Mouse (Mus musculus): ENCODE measurements at regions not wholly inside any gene's neighbourhood (a gene's known extent, or its start where the extent isn't known, plus 50 kb on each side); places are given as distances from the start of the nearest gene placed in this dataset.
"Not testable (repeated sequence)": the region's sequence is repeated elsewhere in the genome, so short reads cannot be mapped to it uniquely, and the experiment has no call there.

DNA sequence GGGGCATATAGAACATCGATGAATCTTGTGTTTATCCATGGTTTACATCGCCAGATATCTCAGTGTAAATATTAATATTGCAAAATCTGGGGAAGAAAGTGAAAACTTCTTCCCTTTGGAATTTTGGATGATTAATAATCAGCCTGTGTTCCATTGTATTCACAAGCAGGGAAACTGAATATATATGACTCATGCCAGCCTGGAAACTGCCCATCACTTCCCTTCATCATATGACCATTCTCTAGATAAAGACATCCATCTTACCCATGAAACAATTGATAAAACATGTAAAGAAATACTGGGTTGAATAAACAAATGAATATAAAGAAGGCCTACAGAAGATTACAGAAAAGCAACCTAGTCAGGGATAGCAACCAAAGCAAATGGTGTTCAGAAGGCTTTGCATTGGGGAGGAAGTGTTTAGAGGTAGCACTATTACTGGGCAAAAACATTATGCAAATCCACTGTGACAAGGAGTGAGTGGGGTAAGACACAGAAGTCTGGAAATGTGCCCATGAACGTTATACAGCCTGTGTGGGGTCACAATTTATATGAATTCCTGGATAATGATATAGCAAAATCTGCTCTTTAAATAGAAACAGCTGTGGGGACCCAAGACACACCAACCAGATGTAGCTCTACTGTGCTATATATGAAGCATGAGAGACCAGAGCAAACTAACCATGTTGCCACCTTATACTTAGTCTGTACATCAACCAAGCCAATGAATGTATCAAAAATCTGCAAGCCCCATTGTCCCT is 238.5 kb upstream of the Sdr16c6 start:
- WGBS = 80% methylated on average over 3 of the region's 3 CpGs
- Histone ChIP-seq H3K27ac (no peak overlapping the region), H3K36me3 (replicated peaks) (no peaks in the 10 kb centered on the region), H3K4me1 (no peaks in the 10 kb centered on the region), H3K27me3 (ENCODE audit: poor library complexity, severe bottlenecking) (no peaks in the 10 kb centered on the region), H3K9me3 (no peaks in the 10 kb centered on the region), H3K4me3 (no peak overlapping the region)
- no peak for DNase-seq (ENCODE audit: extremely low spot score, low spot score)

DNA sequence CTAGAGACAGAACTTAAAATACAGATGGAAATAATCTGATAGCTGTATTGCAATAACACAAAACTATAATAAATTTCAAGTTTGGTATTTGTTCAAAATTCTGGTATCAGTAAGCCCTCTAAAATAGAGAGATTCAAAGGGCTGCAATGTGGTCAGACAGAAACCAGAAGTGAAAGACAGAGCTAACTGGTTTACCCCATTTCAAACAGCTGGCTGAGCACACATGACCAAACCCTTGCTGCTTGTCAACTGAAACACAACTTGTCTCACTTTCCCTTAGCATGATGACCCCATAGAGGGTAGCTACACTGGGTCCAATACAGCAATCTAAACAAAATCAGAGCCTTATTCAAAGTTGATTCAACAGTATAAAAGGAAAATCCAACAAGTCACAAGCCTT is 234.2 kb upstream of the Sdr16c6 start:
- Histone ChIP-seq H3K27ac (no peak overlapping the region), H3K4me3 (no peak overlapping the region), H3K36me3 (replicated peaks) (no peaks in the 10 kb centered on the region), H3K27me3 (ENCODE audit: poor library complexity, severe bottlenecking) (no peaks in the 10 kb centered on the region), H3K4me1 (no peaks in the 10 kb centered on the region), H3K9me3 (no peaks in the 10 kb centered on the region)
- no peak for DNase-seq (ENCODE audit: extremely low spot score, low spot score)

DNA sequence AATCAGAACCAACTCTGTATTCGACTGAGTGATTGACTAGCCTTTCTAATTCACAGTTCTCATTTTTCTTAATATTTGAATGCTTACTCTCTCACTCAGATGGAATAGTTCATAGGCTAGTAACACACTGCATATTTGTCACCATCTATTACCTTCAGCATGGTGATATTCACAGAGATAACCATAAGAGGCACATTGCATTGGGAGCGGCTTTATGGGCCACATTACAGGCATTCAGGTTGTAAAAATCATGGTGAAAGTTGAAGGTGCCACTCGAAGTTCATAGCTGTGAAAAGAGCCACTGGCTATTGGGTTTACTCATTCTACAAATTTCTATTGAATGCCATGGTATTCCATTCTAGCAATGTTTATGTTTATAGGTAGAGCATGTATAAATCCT is 229.6 kb upstream of the Sdr16c6 start:
- Histone ChIP-seq H3K9me3 (no peaks in the 10 kb centered on the region), H3K36me3 (replicated peaks) (no peaks in the 10 kb centered on the region), H3K4me3 (no peak overlapping the region), H3K27ac (no peak overlapping the region), H3K27me3 (ENCODE audit: poor library complexity, severe bottlenecking) (no peaks in the 10 kb centered on the region), H3K4me1 (no peaks in the 10 kb centered on the region)
- no peak for DNase-seq (ENCODE audit: extremely low spot score, low spot score)
- 83% methylated on average over 3 of the region's 3 CpGs for WGBS

DNA sequence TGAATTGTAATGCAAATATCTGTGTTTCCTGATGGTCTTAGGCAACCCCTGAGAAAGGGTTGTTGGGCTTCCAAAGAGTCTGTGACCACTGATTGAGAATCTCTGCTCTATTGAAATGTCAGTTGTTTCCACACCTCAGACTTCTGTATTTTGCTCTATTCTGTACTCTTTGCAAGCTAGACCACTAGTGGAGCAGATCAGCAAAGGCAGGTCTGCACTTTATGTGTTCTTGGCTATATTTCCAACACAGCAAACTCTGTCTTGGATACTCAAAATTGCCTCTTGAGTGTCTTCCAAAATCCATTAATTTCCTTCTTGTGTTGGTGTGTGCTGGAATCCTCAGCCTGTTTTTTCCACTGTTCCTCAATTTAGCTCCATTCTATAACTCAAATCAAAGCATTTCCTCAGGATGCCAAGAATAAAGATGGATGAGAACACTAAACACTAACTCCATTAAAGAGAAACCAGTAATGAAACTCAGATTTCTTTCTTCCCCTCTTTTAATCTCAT is 228.5 kb upstream of the Sdr16c6 start:
- Histone ChIP-seq H3K4me3 (no peak overlapping the region), H3K36me3 (replicated peaks) (no peaks in the 10 kb centered on the region), H3K27me3 (ENCODE audit: poor library complexity, severe bottlenecking) (no peaks in the 10 kb centered on the region), H3K9me3 (no peaks in the 10 kb centered on the region), H3K4me1 (no peaks in the 10 kb centered on the region), H3K27ac (no peak overlapping the region)
- DNase-seq (ENCODE audit: extremely low spot score, low spot score) = no peak

DNA sequence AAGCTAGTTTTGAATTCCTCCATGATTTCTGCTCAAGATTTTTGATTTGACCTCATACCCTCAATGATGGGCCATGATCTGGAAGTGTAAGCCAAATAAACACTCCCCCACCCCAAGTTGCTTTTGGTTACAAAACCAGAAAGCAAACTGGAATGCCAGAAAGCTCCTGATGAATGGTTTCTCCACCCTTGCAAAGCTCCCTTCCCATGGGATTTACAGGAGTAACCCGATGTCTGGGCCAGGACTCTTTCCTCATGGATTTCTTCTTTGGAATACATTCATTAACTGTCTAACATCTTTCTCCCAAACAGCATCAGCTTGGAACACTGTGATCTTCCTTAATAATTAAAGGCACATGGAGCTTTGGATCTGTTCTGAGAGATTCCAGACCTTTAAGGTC is 227.3 kb upstream of the Sdr16c6 start:
- H3K9me3 ChIP-seq = no peaks in the 10 kb centered on the region
- DNase-seq (ENCODE audit: extremely low spot score, low spot score) = no peak
- no peaks in the 10 kb centered on the region for H3K27me3 ChIP-seq (ENCODE audit: poor library complexity, severe bottlenecking)
- WGBS = 86% methylated on average over 1 of the region's 1 CpGs
- no peak overlapping the region for H3K4me3 ChIP-seq
- H3K36me3 ChIP-seq (replicated peaks) = no peaks in the 10 kb centered on the region
- H3K4me1 ChIP-seq = no peaks in the 10 kb centered on the region
- no peak overlapping the region for H3K27ac ChIP-seq

DNA sequence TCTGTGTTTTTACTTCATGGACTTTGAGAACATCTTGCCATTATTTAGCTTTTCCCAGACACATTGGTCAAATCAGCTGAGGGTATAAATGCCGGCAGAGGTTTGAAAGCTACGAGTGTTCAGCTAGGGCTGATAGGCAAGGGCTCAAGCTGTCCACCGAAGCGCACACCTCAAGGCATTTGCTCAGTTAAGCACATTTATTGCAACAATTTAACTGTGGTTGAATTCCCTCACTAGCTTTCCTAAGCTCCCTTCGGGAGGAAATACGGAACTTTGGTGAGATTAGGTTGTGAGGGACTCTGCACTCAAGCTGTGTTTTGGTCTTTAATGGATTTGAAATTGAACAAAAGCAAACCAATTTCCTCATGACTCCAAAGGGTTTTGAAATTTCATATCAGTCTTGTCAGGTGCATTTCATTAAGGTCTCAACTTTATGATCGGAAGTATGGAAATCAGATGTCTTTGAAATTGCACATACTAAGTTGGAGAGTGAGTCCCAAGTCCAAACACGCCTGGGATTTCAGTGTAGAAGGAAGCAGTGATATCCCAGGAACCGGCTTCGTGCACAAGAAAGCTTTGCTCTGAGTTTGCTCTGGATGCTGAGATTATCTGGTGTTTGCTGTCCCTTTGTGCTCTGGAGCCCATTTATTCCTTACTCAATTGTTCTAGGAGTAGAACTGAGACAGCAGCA is 223.0 kb upstream of the Sdr16c6 start:
- Histone ChIP-seq H3K4me3 (no peak overlapping the region), H3K27me3 (ENCODE audit: poor library complexity, severe bottlenecking) (no peaks in the 10 kb centered on the region), H3K9me3 (no peaks in the 10 kb centered on the region), H3K4me1 (no peaks in the 10 kb centered on the region), H3K36me3 (replicated peaks) (no peaks in the 10 kb centered on the region), H3K27ac (no peak overlapping the region)
- DNase-seq (ENCODE audit: extremely low spot score, low spot score) = no peak
- 83% methylated on average over 10 of the region's 10 CpGs for WGBS

DNA sequence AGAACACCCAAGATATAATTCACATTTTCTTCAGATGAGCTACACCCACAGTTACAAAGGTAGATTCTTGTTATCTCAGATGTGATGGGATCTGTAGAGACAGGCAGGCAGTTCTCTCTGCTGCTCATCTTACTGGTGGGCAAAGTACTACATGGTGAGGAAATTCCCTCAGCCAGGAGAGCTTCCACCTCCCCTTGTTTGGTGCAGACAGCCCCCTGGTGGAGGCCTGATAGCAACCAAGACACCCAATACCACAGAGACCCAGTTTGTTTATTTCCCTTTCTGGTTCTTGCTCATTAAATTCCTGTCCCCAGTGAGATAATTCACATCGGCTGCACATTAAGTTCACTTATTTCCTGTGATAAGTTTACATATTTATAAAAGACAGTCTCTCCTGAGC is 222.3 kb upstream of the Sdr16c6 start:
- H3K27ac ChIP-seq = no peak overlapping the region
- no peak for DNase-seq (ENCODE audit: extremely low spot score, low spot score)
- H3K27me3 ChIP-seq (ENCODE audit: poor library complexity, severe bottlenecking) = no peaks in the 10 kb centered on the region
- no peaks in the 10 kb centered on the region for H3K36me3 ChIP-seq (replicated peaks)
- H3K4me1 ChIP-seq = no peaks in the 10 kb centered on the region
- 72% methylated on average over 1 of the region's 1 CpGs for WGBS
- H3K4me3 ChIP-seq = no peak overlapping the region
- H3K9me3 ChIP-seq = no peaks in the 10 kb centered on the region

DNA sequence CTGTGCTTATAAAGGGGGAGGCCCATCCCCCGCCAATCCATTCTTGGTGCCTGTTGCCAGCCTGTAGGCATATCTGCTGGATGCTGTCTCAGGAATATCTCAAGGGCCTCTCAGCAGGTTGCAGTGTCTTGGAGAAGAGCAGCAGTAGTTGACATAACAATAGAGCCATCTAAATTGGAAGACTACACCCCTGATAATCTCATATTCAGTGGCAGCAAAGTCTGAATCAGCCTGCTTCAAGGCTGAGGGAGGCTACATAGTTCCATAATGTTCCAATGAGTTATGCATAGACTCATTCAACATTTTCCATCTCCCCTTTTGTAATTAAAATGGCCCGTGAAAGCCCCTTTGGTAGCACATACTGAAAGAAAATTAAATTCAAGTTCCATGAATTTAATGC is 172.3 kb upstream of the Sdr16c6 start:
- DNase-seq (ENCODE audit: extremely low spot score, low spot score) = no peak
- H3K4me3 ChIP-seq = no peak overlapping the region
- H3K4me1 ChIP-seq = no peaks in the 10 kb centered on the region
- H3K9me3 ChIP-seq = peaks cover 8% of the 10 kb centered on the region; the same call in 1 of the 2 replicates
- no peak overlapping the region for H3K27ac ChIP-seq
- 82% methylated on average over 2 of the region's 2 CpGs for WGBS
- H3K27me3 ChIP-seq (ENCODE audit: poor library complexity, severe bottlenecking) = no peaks in the 10 kb centered on the region
- no peaks in the 10 kb centered on the region for H3K36me3 ChIP-seq (replicated peaks)

DNA sequence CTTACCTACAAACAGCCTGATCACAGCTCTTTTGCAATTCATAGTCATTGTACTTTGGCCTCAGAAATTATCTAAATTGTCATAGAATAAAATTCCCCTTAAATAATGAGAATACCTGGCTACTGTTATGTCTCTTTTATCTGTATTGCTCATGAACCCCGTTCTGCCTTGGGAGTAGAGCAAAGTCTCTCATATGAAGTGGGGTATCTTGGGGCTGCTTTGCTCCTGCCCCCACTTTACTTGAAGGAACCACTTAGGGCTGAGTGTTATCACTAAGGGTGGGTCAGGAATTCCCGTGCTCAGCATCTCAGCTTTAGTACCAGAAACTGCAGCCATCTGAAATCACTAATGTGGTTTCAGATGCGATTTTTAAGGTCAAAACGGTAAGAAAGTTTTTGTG is 170.3 kb upstream of the Sdr16c6 start:
- Histone ChIP-seq H3K9me3 (peaks cover 8% of the 10 kb centered on the region; the same call in 1 of the 2 replicates), H3K4me3 (no peak overlapping the region), H3K36me3 (replicated peaks) (no peaks in the 10 kb centered on the region), H3K27ac (no peak overlapping the region), H3K27me3 (ENCODE audit: poor library complexity, severe bottlenecking) (no peaks in the 10 kb centered on the region), H3K4me1 (no peaks in the 10 kb centered on the region)
- no peak for DNase-seq (ENCODE audit: extremely low spot score, low spot score)
- WGBS = 71% methylated on average over 4 of the region's 4 CpGs

DNA sequence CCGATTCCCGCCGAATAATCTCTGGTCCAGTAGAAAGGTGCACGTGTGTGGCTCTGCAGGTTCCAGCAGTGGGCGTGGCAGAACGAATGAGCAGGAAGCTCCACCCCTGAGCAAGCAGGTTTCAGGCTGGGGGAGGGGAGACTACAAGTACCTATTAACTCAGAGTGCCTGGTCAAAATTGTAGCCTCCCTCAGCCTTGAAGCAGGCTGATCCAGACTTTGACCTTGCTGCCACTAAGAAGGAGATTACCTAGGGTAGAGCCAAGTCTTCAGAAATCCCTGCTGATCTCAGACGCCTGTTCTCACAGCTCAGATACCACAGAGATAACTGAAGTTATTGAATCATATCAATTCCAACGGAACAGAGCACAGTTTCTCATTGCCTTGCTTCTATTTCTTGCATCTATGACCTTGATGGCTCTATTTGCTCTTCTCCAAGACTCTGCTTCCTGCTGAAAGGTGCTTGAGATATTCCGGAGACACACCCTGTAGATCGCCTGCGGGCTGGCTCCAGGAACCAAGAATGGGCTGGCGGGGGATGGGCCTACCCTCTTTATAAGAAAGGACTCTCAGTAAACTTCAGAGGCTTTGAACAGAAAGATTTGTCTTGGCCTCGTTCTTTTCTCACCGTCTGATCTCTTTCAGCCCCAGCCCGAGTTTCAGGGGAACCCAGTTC is 165.1 kb upstream of the Sdr16c6 start:
- H3K36me3 ChIP-seq (replicated peaks); H3K4me1 ChIP-seq; DNase-seq (ENCODE audit: extremely low spot score, low spot score); H3K27me3 ChIP-seq (ENCODE audit: poor library complexity, severe bottlenecking); H3K27ac ChIP-seq; H3K9me3 ChIP-seq; H3K4me3 ChIP-seq: not testable (repeated sequence)
- WGBS = 86% methylated on average over 15 of the region's 15 CpGs

DNA sequence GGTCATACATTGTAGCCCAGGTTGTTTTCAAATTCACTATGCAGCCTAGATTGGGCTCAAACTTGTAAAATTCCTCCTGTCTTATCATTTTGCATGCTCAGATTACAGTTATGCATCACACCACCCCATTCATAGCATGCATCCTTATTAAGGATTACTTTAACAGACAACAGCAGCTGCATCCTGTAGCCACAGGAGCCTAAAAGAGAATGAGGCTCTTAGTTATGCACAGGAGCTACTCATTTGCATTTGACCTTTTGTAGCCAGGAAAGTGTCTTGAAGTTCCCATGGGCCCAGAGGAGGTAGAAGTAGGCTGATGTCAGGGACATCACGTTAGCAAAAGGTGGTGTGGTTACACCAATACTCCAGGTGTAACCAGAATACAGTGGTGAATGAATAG is 148.9 kb upstream of the Sdr16c6 start:
- DNase-seq (ENCODE audit: extremely low spot score, low spot score) = no peak
- Histone ChIP-seq H3K36me3 (replicated peaks) (no peaks in the 10 kb centered on the region), H3K4me3 (no peak overlapping the region), H3K27me3 (ENCODE audit: poor library complexity, severe bottlenecking) (no peaks in the 10 kb centered on the region), H3K4me1 (no peaks in the 10 kb centered on the region), H3K27ac (no peak overlapping the region), H3K9me3 (no peaks in the 10 kb centered on the region)
- WGBS = 26% methylated on average over 1 of the region's 1 CpGs

DNA sequence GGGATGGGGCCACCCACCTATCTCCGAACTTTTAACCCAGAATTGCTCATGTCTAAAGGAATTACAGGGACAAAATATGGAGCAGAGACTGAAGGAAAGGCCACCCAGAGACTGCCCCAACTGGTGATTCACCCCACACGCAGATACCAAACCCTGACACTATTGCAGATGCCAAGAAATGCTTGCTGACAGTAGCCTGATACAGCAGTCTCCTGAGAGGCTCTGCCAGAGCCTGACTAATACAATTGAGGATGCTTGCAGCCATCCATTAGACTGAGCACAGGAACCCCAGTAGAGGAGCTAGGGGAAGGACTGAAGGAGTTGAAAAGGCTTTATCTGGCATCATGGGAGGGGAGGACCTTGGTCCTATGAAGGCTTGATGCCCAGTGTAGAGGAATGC is 142.4 kb upstream of the Sdr16c6 start:
- Histone ChIP-seq H3K4me3 (no peak overlapping the region), H3K36me3 (replicated peaks) (no peaks in the 10 kb centered on the region), H3K4me1 (no peaks in the 10 kb centered on the region), H3K9me3 (no peaks in the 10 kb centered on the region), H3K27me3 (ENCODE audit: poor library complexity, severe bottlenecking) (no peaks in the 10 kb centered on the region), H3K27ac (no peak overlapping the region)
- 88% methylated on average over 2 of the region's 2 CpGs for WGBS
- DNase-seq (ENCODE audit: extremely low spot score, low spot score) = no peak

DNA sequence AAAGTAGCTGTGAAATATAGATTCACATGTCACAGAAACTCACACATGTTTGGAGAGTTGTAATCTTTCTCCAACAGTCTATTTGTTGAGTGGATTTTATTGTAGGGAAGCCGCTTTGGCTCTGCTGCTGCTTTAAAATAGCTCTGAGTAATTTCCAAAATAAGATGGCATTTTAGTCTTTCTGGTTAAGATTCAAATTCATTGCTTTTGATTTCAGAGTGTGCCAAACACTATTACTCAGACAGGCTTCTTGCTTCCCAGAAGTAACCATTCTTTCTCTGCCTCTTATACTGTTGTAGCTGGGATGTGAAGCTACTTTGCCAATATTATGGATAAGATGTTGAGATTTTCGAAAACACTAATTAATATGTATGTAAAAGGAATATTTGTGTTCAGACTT is 134.6 kb upstream of the Sdr16c6 start:
- Histone ChIP-seq H3K27me3 (ENCODE audit: poor library complexity, severe bottlenecking) (no peaks in the 10 kb centered on the region), H3K4me1 (no peaks in the 10 kb centered on the region), H3K36me3 (replicated peaks) (no peaks in the 10 kb centered on the region), H3K9me3 (no peaks in the 10 kb centered on the region), H3K4me3 (no peak overlapping the region), H3K27ac (no peak overlapping the region)
- WGBS = 87% methylated on average over 2 of the region's 2 CpGs
- no peak for DNase-seq (ENCODE audit: extremely low spot score, low spot score)

All from forebrain, embryonic 10.5 days (tissue).